Mouse (Mus musculus) embryonic facial prominence, embryonic 12.5 days (tissue): ENCODE measurements at regions not wholly inside any gene's neighbourhood (a gene's known extent, or its start where the extent isn't known, plus 50 kb on each side); places are given as distances from the start of the nearest gene placed in this dataset.
A peak's percentile ranks its signal among the peaks of the same experiment; 100 is the strongest.

Experiments used
- ATAC-seq: fragments of 200-750 bp; cut with Nextera tagmentation; 2 replicates; pipeline ENCODE4 v1.8.0; 2017; ENCODE audit not compliant: insufficient number of reproducible peaks, insufficient read depth, low FRiP score, low TSS enrichment
- H3K27ac ChIP-seq: fragments of 300-500 bp; sonication (generic); 2 replicates; pipeline ENCODE4 v1.5.1; 2016; ENCODE audit warnings: mild to moderate bottlenecking
- H3K27me3 ChIP-seq: fragments of 300-500 bp; sonication (generic); 2 replicates; pipeline ENCODE4 v1.6.1; 2016; ENCODE audit warnings: mild to moderate bottlenecking, moderate library complexity
- H3K36me3 ChIP-seq: fragments of 300-500 bp; sonication (generic); 2 replicates; pipeline ENCODE4 v1.6.1; 2016; ENCODE audit warnings: mild to moderate bottlenecking
- H3K4me1 ChIP-seq: fragments of 300-500 bp; sonication (generic); 2 replicates; pipeline ENCODE4 v1.6.1; 2016
- H3K4me2 ChIP-seq: fragments of 300-500 bp; sonication (generic); replicated peaks from 2 replicates; pipeline ENCODE4 v1.6.1; 2016; ENCODE audit warnings: mild to moderate bottlenecking, moderate library complexity
- H3K4me3 ChIP-seq: fragments of 300-500 bp; sonication (generic); 2 replicates; pipeline ENCODE4 v1.5.1; 2016; ENCODE audit warnings: mild to moderate bottlenecking
- H3K9ac ChIP-seq: fragments of 300-500 bp; sonication (generic); 2 replicates; pipeline ENCODE4 v1.6.1; 2016; ENCODE audit warnings: mild to moderate bottlenecking, moderate library complexity
- H3K9me3 ChIP-seq: fragments of 300-500 bp; sonication (generic); 2 replicates; pipeline ENCODE4 v1.6.1; 2016; ENCODE audit warnings: mild to moderate bottlenecking, moderate library complexity
- WGBS: fragments of 180-500 bp; shearing (Covaris S2); methylation state at CpG from one replicate; pipeline ENCODE4 v1.1.7; 2016; 5-methylcytosine and 5-hydroxymethylcytosine counted together

DNA sequence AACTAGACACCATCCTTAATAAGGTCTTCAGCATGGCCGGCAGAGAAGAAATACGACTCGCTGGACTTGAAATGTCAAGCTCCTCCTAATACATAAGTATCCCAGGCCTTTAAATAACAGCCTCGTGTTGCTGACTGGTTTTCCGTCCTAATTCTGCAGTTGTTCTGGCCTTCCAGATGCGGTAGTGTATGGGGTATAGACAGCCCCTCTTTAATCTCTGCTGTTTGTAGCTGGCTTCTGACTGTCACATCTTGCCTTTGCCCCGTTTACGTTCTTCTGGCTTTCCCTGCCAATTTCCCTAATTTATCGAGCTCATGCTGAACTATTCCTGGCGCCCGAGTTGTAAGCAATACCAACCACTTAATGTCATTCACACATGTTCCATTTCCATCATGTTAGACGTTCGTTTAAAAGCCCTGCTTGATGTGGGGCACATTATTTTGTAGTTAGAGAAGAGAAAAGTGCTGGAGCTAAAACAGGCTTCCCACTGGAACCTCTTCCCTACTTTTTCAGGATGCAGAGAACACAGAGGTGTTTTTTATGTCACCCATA lies 1042.2 kb downstream of the Adgrl2 start:
- H3K9me3 ChIP-seq: no peaks in the 10 kb centered on the region
- no peak overlapping the region for H3K9ac ChIP-seq
- no peaks in the 10 kb centered on the region for H3K27me3 ChIP-seq
- ATAC-seq: no peak
- H3K4me1 ChIP-seq: no peaks in the 10 kb centered on the region
- no peak overlapping the region for H3K27ac ChIP-seq
- H3K4me3 ChIP-seq: no peak overlapping the region
- no peak overlapping the region for H3K4me2 ChIP-seq
- no peaks in the 10 kb centered on the region for H3K36me3 ChIP-seq
- 55% methylated on average over 13 of the region's 13 CpGs for WGBS

DNA sequence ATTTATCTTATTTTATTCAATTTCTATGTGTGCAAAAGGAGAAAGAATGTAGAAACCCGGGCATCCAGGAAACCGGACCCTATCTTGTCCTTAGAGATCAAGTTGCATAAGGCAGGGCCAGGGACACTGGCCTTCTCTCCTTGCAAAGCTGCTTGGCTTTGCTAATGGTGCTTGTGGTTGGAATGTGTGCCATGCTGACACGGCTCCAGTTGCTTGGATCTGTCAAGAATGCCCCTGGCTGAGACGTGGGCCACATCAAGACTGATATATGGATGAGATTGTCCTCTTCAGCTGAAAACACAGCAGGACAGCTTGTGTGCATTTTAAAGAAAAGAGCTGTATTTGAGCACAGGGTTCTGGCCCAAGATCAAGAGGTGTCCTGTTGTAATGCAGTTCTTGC lies 1047.0 kb downstream of the Adgrl2 start:
- WGBS: 71% methylated on average over 4 of the region's 4 CpGs
- Histone ChIP-seq H3K4me2 (no peak overlapping the region), H3K9ac (no peak overlapping the region), H3K9me3 (no peaks in the 10 kb centered on the region), H3K27me3 (no peaks in the 10 kb centered on the region), H3K4me3 (no peak overlapping the region), H3K4me1 (no peaks in the 10 kb centered on the region), H3K27ac (no peak overlapping the region), H3K36me3 (no peaks in the 10 kb centered on the region)
- ATAC-seq: no peak

DNA sequence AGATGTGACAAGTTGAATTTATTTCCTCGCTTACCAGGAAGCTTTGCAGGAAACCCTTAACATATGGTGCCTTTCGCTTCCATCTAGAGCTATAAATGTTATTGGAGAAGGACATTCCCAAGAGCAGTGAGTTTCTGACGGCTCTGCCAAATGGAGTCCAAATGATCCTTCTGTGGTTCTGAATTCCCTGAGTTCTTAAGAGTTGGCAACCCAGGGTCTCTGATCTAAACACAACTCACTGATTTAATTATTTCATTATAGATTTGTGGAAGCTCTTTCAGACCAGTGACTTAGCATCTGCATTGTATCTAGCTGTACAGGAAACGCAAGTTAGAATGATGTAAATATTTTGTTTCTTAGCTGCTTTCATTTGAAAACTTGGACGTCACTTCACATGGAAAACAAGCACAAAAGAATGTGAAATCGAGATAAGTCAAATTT lies 1059.5 kb downstream of the Adgrl2 start:
- no peaks in the 10 kb centered on the region for H3K36me3 ChIP-seq
- H3K4me1 ChIP-seq: no peaks in the 10 kb centered on the region
- H3K9ac ChIP-seq: no peak overlapping the region
- H3K4me3 ChIP-seq: no peak overlapping the region
- no peak for ATAC-seq
- WGBS: 34% methylated on average over 6 of the region's 6 CpGs
- H3K27me3 ChIP-seq: no peaks in the 10 kb centered on the region
- H3K4me2 ChIP-seq: no peak overlapping the region
- no peaks in the 10 kb centered on the region for H3K9me3 ChIP-seq
- H3K27ac ChIP-seq: no peak overlapping the region

DNA sequence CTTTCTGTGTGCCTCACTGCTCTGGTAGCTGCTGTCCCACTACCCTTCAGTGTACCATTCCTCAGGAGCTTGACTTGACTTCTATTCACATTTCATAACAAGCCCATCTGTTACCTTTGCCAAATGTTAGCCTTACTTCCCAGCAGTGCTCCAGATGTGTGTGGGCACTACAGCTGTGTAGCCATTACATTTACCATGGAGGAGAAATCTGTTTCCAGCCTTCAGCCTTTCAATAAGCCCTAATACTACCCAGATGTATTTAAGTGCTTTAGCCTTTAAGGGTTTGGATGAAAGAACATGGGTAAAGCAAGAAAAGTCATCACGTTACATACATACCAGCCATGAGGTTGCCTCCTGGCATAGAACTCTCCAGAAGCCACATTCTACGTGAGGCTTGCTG lies 1068.0 kb downstream of the Ttll7 start:
- Histone ChIP-seq H3K4me1 (no peaks in the 10 kb centered on the region), H3K36me3 (no peaks in the 10 kb centered on the region), H3K4me3 (no peak overlapping the region), H3K4me2 (no peak overlapping the region), H3K27me3 (no peaks in the 10 kb centered on the region), H3K27ac (no peak overlapping the region), H3K9me3 (no peaks in the 10 kb centered on the region), H3K9ac (no peak overlapping the region)
- 47% methylated on average over 2 of the region's 2 CpGs for WGBS
- ATAC-seq: no peak

DNA sequence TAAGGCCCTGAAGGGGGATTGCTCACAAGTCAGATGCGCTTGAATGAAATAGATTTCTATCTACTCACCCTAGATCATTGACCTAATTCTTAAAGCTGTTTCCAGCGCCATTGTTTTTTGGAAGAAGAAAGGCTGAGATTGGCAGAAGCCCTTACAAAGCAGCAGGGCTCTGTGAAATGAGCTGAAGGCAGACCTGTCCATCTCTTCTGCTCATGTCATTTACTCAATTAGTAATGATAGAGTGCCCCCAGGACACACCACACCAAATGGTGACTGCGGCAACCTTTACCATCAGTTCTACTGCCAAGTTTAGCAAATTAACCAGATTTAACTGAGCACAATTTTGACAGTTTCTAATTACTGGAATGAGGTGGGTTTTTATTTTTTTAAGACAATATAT lies 1067.5 kb downstream of the Ttll7 start:
- H3K9ac ChIP-seq: no peak overlapping the region
- 87% methylated on average over 3 of the region's 3 CpGs for WGBS
- H3K4me3 ChIP-seq: no peak overlapping the region
- ATAC-seq: no peak
- no peak overlapping the region for H3K27ac ChIP-seq
- H3K9me3 ChIP-seq: no peaks in the 10 kb centered on the region
- H3K4me2 ChIP-seq: no peak overlapping the region
- no peaks in the 10 kb centered on the region for H3K36me3 ChIP-seq
- H3K4me1 ChIP-seq: no peaks in the 10 kb centered on the region
- no peaks in the 10 kb centered on the region for H3K27me3 ChIP-seq

DNA sequence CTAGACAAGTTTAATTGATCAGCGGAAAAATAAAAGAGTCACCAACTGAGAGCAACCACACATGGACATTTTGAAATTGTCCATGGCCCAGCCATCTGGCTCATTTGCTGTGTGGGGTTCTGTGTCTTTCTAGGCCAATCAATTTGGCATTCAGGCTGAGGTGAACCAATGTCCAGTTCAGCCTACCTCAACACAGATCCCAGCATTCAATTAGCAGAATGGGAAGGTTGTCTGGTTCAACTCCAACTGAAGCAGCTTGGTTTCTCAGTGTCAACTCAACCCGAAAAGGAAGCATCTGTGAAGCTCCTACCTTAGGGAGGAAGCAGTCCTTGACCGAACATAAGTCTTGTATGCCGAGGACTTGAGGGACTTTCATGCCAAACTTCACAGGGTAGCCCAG lies 1067.0 kb downstream of the Ttll7 start:
- Histone ChIP-seq H3K27me3 (no peaks in the 10 kb centered on the region), H3K4me3 (no peak overlapping the region), H3K4me2 (no peak overlapping the region), H3K9me3 (no peaks in the 10 kb centered on the region), H3K4me1 (no peaks in the 10 kb centered on the region), H3K27ac (no peak overlapping the region), H3K9ac (no peak overlapping the region), H3K36me3 (no peaks in the 10 kb centered on the region)
- 92% methylated on average over 4 of the region's 4 CpGs for WGBS
- ATAC-seq: no peak

DNA sequence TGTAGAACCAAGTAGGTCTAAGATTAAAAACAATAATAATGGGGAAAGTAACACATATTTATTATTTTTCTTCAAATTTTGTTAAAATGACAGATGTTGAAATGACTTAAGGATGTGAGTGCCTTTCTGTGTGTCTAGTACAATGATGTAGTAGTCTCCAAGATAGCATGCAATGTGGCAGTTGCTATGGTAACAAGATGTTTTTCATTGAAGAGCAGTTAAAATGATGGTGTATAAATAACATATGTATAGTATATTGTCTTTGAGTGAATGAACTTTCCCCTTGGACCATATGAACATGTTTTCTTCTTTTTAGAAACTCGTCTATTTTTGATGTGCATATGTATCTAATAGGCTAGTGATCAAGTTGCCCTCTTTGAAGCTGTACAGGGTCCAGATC lies 1044.6 kb downstream of the Ttll7 start:
- 32% methylated on average over 1 of the region's 1 CpGs for WGBS
- ATAC-seq: no peak
- H3K9ac ChIP-seq: no peak overlapping the region

DNA sequence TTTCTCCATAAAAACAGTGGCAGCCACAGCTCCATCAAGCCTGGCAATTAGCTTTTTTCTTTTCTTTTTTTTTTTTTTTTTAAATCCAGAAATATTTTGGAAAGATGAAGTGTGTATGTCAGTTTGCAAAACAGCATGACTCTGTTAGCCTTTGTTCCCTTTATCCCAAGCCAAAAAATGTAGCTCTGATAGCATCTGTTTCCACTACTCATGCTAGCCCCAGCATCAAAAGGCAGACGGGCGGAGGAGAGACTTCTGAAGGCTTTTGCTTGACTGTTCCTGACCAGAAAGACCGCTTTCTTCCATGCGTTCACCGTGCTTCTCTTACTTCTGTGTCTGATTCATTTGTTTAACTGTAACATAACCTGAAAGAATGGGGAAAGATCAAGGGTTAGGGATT lies 1039.5 kb downstream of the Ttll7 start:
- H3K27ac ChIP-seq: no peak overlapping the region
- 34% methylated on average over 5 of the region's 5 CpGs for WGBS
- H3K4me3 ChIP-seq: no peak overlapping the region
- H3K9me3 ChIP-seq: no peaks in the 10 kb centered on the region
- no peak for ATAC-seq
- H3K27me3 ChIP-seq: no peaks in the 10 kb centered on the region
- 0 out of 2 replicates have a peak, but pooled peaks cover 2% of the 10 kb centered on the region for H3K4me1 ChIP-seq
- H3K36me3 ChIP-seq: no peaks in the 10 kb centered on the region
- H3K4me2 ChIP-seq: no peak overlapping the region
- H3K9ac ChIP-seq: no peak overlapping the region

More for the DNA sequence above, 1044.6 kb downstream of the Ttll7 start:
- Histone ChIP-seq H3K4me1 (no peaks in the 10 kb centered on the region), H3K27ac (no peak overlapping the region), H3K4me2 (no peak overlapping the region), H3K27me3 (no peaks in the 10 kb centered on the region), H3K36me3 (no peaks in the 10 kb centered on the region), H3K4me3 (no peak overlapping the region), H3K9me3 (no peaks in the 10 kb centered on the region)

DNA sequence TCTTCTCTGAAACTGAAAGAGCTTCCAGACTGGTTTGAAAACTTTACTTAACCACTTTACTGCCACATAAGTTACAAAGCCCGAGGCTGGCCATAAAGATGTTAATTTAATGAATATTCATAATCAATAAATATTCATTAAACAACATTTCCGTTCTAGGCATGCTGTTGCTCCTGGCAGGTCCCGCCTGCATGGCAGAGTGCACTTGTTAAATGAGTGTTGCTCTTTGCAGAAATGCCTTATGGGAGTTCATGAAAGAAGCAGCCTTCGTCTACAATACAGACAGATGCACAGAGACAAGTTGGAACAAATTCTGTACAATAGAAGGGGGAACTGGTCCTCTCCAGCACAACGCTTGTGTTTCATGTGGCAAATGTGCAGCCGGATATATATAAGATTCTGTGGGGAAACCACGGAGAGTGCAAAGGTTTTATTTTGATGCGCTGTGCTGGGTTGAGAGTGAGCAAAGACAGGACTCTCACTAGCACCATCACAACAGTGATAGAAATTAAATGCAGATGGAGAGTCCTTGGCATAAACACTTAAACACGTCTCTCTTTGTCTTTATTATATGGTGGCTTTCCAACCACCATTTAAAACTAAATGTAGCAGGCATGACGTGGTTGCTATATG lies 1034.2 kb downstream of the Ttll7 start:
- H3K27me3 ChIP-seq: no peaks in the 10 kb centered on the region
- H3K9me3 ChIP-seq: no peaks in the 10 kb centered on the region
- no peak overlapping the region for H3K4me2 ChIP-seq
- ATAC-seq: no peak
- H3K27ac ChIP-seq: no peak overlapping the region
- H3K4me1 ChIP-seq: peaks cover 2% of the 10 kb centered on the region; the same call in 1 of the 2 replicates
- no peaks in the 10 kb centered on the region for H3K36me3 ChIP-seq
- H3K4me3 ChIP-seq: no peak overlapping the region
- WGBS: 63% methylated on average over 10 of the region's 10 CpGs
- H3K9ac ChIP-seq: no peak overlapping the region

DNA sequence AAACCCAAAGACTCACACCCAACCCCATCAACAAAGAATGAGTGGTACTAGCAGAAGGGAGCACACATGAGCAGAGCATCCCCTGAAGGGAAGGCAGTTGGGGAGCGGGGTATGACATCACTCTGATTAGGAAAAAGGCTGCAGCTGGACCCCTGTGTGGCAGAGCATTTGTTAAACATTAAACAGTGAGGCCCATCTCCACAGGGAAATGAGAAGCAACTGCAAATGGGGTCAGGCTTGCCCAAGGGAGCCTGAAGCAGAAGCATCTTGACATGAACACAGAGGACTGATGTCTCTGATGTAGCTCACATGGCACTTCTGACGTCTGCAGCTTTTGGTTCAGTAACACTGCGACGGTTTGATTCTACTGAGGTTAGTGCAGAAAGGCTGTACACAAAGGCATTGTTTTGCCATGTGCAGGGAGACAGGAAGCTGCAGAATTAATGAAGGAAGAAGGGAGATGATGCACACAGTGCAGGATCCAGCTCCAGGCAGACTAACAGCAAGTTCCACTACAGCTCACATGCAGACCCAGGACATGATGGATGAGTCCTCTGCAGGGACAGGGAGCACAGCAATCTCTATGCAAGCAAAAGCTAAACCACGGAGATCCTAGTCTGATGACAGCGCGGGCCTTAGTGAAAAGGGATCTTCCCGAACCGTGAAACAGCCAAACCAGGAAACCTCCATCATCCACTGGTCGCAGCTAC lies 1030.9 kb downstream of the Ttll7 start:
- H3K9me3 ChIP-seq: no peaks in the 10 kb centered on the region
- no peaks in the 10 kb centered on the region for H3K27me3 ChIP-seq
- H3K4me3 ChIP-seq: no peak overlapping the region
- 64% methylated on average over 10 of the region's 10 CpGs for whole genome bisulfite sequencing
- no peak overlapping the region for H3K9ac ChIP-seq
- 0 out of 2 replicates have a peak overlapping the region, but pooled peaks have one; percentile 36 for H3K27ac ChIP-seq
- no peak for ATAC-seq
- H3K4me2 ChIP-seq: no peak overlapping the region
- no peaks in the 10 kb centered on the region for H3K36me3 ChIP-seq
- no peaks in the 10 kb centered on the region; the same call in 1 of the 2 replicates for H3K4me1 ChIP-seq

DNA sequence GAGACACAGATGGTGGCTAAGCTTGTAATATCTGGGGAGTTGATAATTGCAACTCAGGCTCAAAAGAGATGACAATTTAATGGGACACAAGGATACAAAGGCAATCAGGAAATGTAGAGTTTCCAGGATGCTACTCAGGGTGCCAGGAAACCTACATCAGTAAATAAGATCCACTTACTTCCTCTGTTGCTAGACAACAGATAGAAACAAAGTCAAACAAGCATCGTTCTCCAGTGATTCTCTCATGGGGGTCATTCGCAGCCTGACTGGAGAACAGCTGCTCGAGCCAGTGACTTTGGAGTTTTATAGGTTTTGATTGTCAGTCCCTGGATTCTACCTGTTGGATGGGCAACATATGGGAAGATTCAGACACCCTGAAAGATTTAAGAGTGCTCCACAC lies 1026.5 kb downstream of the Ttll7 start:
- WGBS: 56% methylated on average over 3 of the region's 3 CpGs
- no peaks in the 10 kb centered on the region for H3K9me3 ChIP-seq
- H3K36me3 ChIP-seq: no peaks in the 10 kb centered on the region
- H3K4me3 ChIP-seq: no peak overlapping the region
- no peaks in the 10 kb centered on the region; the same call in 1 of the 2 replicates for H3K4me1 ChIP-seq
- H3K27me3 ChIP-seq: no peaks in the 10 kb centered on the region
- H3K27ac ChIP-seq: no peak overlapping the region
- ATAC-seq: no peak
- H3K9ac ChIP-seq: no peak overlapping the region
- no peak overlapping the region for H3K4me2 ChIP-seq

DNA sequence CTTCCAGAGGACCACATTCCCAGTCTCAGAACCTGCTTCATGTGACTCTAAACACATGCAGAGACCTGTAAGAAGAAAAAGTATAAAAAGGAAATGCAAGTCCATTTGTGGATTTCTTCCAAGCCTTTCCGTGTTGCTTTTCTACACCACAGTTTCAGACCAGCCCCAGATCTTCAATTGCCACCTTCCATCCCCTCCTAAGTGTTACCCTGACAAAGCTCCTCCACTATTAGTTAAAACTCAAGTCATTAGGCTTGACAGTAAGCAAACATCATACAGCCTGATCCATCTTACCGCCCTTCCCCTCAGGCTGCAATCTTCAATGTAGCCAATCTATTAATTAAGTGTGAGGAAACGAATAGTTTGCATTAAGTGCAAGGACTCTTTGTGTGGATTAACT lies 1016.1 kb downstream of the Ttll7 start:
- Histone ChIP-seq H3K36me3 (no peaks in the 10 kb centered on the region), H3K27me3 (no peaks in the 10 kb centered on the region), H3K4me1 (no peaks in the 10 kb centered on the region), H3K4me3 (no peak overlapping the region), H3K9me3 (no peaks in the 10 kb centered on the region), H3K27ac (no peak overlapping the region), H3K4me2 (no peak overlapping the region), H3K9ac (no peak overlapping the region)
- ATAC-seq: no peak
- 69% methylated on average over 3 of the region's 3 CpGs for WGBS
